8 mouse cellular contexts compared by ENCODE assay signal in genomic region chr2:30238906-30239465, GRCm38 (mm10). TPM values are rescaled to one million over a fixed set of nuclear protein-coding genes. Genes with fewer than 3 reads are reported as not detected.
A peak's percentile ranks its signal among the peaks of the same experiment; 100 is the strongest.
DNase-seq lines count a peak whose midpoint lies in the region; ATAC-seq and TF ChIP-seq lines count a peak whose summit lies in the region.

No protein-coding gene starts in this region.

- TF ChIP-seq POLR2A in small intestine, adult 2 months (IDR thresholded peaks at IDR 0.05; ENCODE audit: low read depth, low read length), result no peak

- H3K27me3 ChIP-seq in lung, embryonic 14.5 days (ENCODE audit: insufficient read depth, low read length), result no peaks in the 10 kb centered on the region
- no peaks in the 10 kb centered on the region for H3K27me3 ChIP-seq in forebrain, embryonic 14.5 days (replicated peaks; ENCODE audit: control insufficient read depth, insufficient read depth, low read length)
- no peaks in the 10 kb centered on the region for H3K27me3 ChIP-seq in limb, embryonic 11.5 days (ENCODE audit: control insufficient read depth, insufficient read depth, low read length)
- no peaks in the 10 kb centered on the region for H3K27me3 ChIP-seq in small intestine, adult 2 months (ENCODE audit: control insufficient read depth, insufficient read depth, low read length)

- no peak for DNase-seq in lung, embryonic 14.5 days
- DNase-seq in lung, postnatal 36 days, result no peak
- DNase-seq in forebrain, embryonic 14.5 days (ENCODE audit: low spot score), result no peak
- no peak for DNase-seq in limb, embryonic 11.5 days (ENCODE audit: low spot score)
- DNase-seq in testis, postnatal 10 days (ENCODE audit: low spot score), result no peak
- DNase-seq in gastrocnemius, adult 18-20 months (ENCODE audit: low spot score), result no peak

- peak overlapping the region; percentile 88 for H3K4me2 ChIP-seq in lung, embryonic 14.5 days
- peak overlapping the region; percentile 76 for H3K4me2 ChIP-seq in forebrain, embryonic 14.5 days (ENCODE audit: low read length)
- H3K4me2 ChIP-seq in limb, embryonic 11.5 days (ENCODE audit: low read depth, severe bottlenecking), result peak overlapping the region; percentile 86

- peak overlapping the region; percentile 18; the same call in 1 of the 2 replicates for H3K27ac ChIP-seq in lung, embryonic 14.5 days (ENCODE audit: low read depth)
- no peak overlapping the region for H3K27ac ChIP-seq in forebrain, embryonic 14.5 days (ENCODE audit: low read depth, low read length)
- H3K27ac ChIP-seq in limb, embryonic 11.5 days (replicated peaks; ENCODE audit: low read depth, low read length), result no peak overlapping the region
- peak overlapping the region; percentile 91 for H3K27ac ChIP-seq in small intestine, adult 2 months (ENCODE audit: insufficient read depth, low read depth, low read length)

- H3K36me3 ChIP-seq in lung, embryonic 14.5 days (ENCODE audit: insufficient read depth), result peaks cover 37% of the 10 kb centered on the region
- peaks cover 38% of the 10 kb centered on the region for H3K36me3 ChIP-seq in forebrain, embryonic 14.5 days (ENCODE audit: control insufficient read depth, insufficient read depth, low read length)
- H3K36me3 ChIP-seq in limb, embryonic 11.5 days (ENCODE audit: control insufficient read depth, insufficient read depth, low read length), result peaks cover 8% of the 10 kb centered on the region; the same call in 1 of the 2 replicates
- peaks cover 21% of the 10 kb centered on the region for H3K36me3 ChIP-seq in small intestine, adult 2 months (ENCODE audit: control insufficient read depth, insufficient read depth, low read length)

- 58% methylated on average over 3 of the region's 3 CpGs for WGBS in lung, embryonic 14.5 days
- WGBS in forebrain, embryonic 14.5 days, result 85% methylated on average over 3 of the region's 3 CpGs
- WGBS in limb, embryonic 11.5 days, result 79% methylated on average over 3 of the region's 3 CpGs
- WGBS in small intestine, adult 2 months, result 39% methylated on average over 3 of the region's 3 CpGs

- H3K9ac ChIP-seq in lung, embryonic 14.5 days, result peak overlapping the region; percentile 72
- H3K9ac ChIP-seq in forebrain, embryonic 14.5 days (ENCODE audit: low read length), result peak overlapping the region; percentile 90
- H3K9ac ChIP-seq in limb, embryonic 11.5 days (ENCODE audit: low read length), result peak overlapping the region; percentile 88; the same call in 1 of the 2 replicates

- peak overlapping the region; percentile 90 for H3K4me3 ChIP-seq in lung, embryonic 14.5 days (ENCODE audit: low read depth, low read length)
- peak overlapping the region; percentile 89 for H3K4me3 ChIP-seq in forebrain, embryonic 14.5 days (ENCODE audit: low read depth, low read length)
- H3K4me3 ChIP-seq in limb, embryonic 11.5 days (ENCODE audit: low read depth, low read length), result peak overlapping the region; percentile 85
- peak overlapping the region; percentile 94 for H3K4me3 ChIP-seq in small intestine, adult 2 months (ENCODE audit: low read depth, low read length)

- no peak for TF ChIP-seq CTCF in lung, embryonic 14.5 days (IDR thresholded peaks at IDR 0.05; ENCODE audit: low read depth)
- no peak for TF ChIP-seq CTCF in small intestine, adult 2 months (IDR thresholded peaks at IDR 0.05; ENCODE audit: extremely low read depth, insufficient read length, insufficient replicate concordance, low read depth, low read length)

- no peaks in the 10 kb centered on the region for H3K9me3 ChIP-seq in lung, embryonic 14.5 days (ENCODE audit: low read depth, low read length)
- no peaks in the 10 kb centered on the region for H3K9me3 ChIP-seq in forebrain, embryonic 14.5 days (replicated peaks; ENCODE audit: control insufficient read depth, low read length)
- no peaks in the 10 kb centered on the region for H3K9me3 ChIP-seq in limb, embryonic 11.5 days (ENCODE audit: control insufficient read depth, low read length)

- no peak for ATAC-seq in lung, embryonic 14.5 days (ENCODE audit: insufficient read depth)
- no peak for ATAC-seq in forebrain, embryonic 14.5 days
- no peak for ATAC-seq in limb, embryonic 11.5 days (ENCODE audit: insufficient number of reproducible peaks, low FRiP score, low TSS enrichment, low read depth)
- no peak for ATAC-seq in erythroid progenitor cell, adult 5-6 weeks (replicated peaks; ENCODE audit: low FRiP score, poor library complexity, severe bottlenecking)

- H3K4me1 ChIP-seq in lung, embryonic 14.5 days (ENCODE audit: insufficient read depth), result peaks cover 14% of the 10 kb centered on the region
- peaks cover 17% of the 10 kb centered on the region for H3K4me1 ChIP-seq in forebrain, embryonic 14.5 days (ENCODE audit: control insufficient read depth, insufficient read depth, low read length)
- H3K4me1 ChIP-seq in limb, embryonic 11.5 days (ENCODE audit: control insufficient read depth, insufficient read depth, low read length), result peaks cover 12% of the 10 kb centered on the region
- H3K4me1 ChIP-seq in small intestine, adult 2 months (ENCODE audit: control insufficient read depth, insufficient read depth, insufficient read length, low read length), result peaks cover 20% of the 10 kb centered on the region

RNA-seq across cellular contexts. Expression of gene Gm28035, which starts 1.4 kb away (rescaled TPM):
- 0.20 and 0.23 TPM in 2 replicates for polyA plus RNA-seq in lung, embryonic 14.5 days (2014; fragmentation: Nextera tagmentation; extraction: Ambion mirVana)
- polyA plus RNA-seq in forebrain, embryonic 14.5 days (2014; fragmentation: Nextera tagmentation; extraction: Ambion mirVana), result 0.34 and 0.56 TPM in 2 replicates
- polyA plus RNA-seq in limb, embryonic 11.5 days (2014; fragmentation: Nextera tagmentation; extraction: Ambion mirVana), result 0.09 TPM in 1 of 2 replicates, not detected in the other
- 3.1 and 6.1 TPM in 2 replicates for polyA plus RNA-seq in small intestine, adult 2 months (2012; rRNA removed)
- total RNA-seq in gastrocnemius, adult 18-20 months (2021), result 1 to 10 TPM in 1 of 2 experiments, under 1 TPM in 1; 0.55 to 1.2 TPM
- total RNA-seq in erythroid progenitor cell, adult 5-6 weeks (2015; ENCODE audit: low replicate concordance), result not detected in 2 replicates
- total RNA-seq in erythroid progenitor cell, adult 5-6 weeks (2017; ENCODE audit: low replicate concordance), result 0.13 TPM in 1 of 2 replicates, not detected in the other

RNA-seq across cellular contexts. Expression of gene Lrrc8a, which starts 1.5 kb away (rescaled TPM):
- 43.9 and 44.4 TPM in 2 replicates for polyA plus RNA-seq in lung, embryonic 14.5 days (2014; fragmentation: Nextera tagmentation; extraction: Ambion mirVana)
- 61.8 and 66.8 TPM in 2 replicates for polyA plus RNA-seq in forebrain, embryonic 14.5 days (2014; fragmentation: Nextera tagmentation; extraction: Ambion mirVana)
- 58.2 and 58.3 TPM in 2 replicates for polyA plus RNA-seq in limb, embryonic 11.5 days (2014; fragmentation: Nextera tagmentation; extraction: Ambion mirVana)
- 17.9 and 27.4 TPM in 2 replicates for polyA plus RNA-seq in small intestine, adult 2 months (2012; rRNA removed)
- total RNA-seq in gastrocnemius, adult 18-20 months (2021), result 10 to 100 TPM; 24.5 to 28.4 TPM
- total RNA-seq in erythroid progenitor cell, adult 5-6 weeks (2015; ENCODE audit: low replicate concordance), result 9.6 and 11.9 TPM in 2 replicates
- 6.9 and 10.7 TPM in 2 replicates for total RNA-seq in erythroid progenitor cell, adult 5-6 weeks (2017; ENCODE audit: low replicate concordance)

RNA-seq across cellular contexts. Expression of gene Phyhd1, which starts 27.0 kb away (rescaled TPM):
- polyA plus RNA-seq in lung, embryonic 14.5 days (2014; fragmentation: Nextera tagmentation; extraction: Ambion mirVana), result 7.1 and 7.3 TPM in 2 replicates
- polyA plus RNA-seq in forebrain, embryonic 14.5 days (2014; fragmentation: Nextera tagmentation; extraction: Ambion mirVana), result 6.3 and 6.6 TPM in 2 replicates
- polyA plus RNA-seq in limb, embryonic 11.5 days (2014; fragmentation: Nextera tagmentation; extraction: Ambion mirVana), result 3.3 and 3.7 TPM in 2 replicates
- 2.4 and 3.8 TPM in 2 replicates for polyA plus RNA-seq in small intestine, adult 2 months (2012; rRNA removed)
- total RNA-seq in gastrocnemius, adult 18-20 months (2021), result 10 to 100 TPM; 10.4 to 18.7 TPM
- 6.1 and 11.3 TPM in 2 replicates for total RNA-seq in erythroid progenitor cell, adult 5-6 weeks (2015; ENCODE audit: low replicate concordance)
- total RNA-seq in erythroid progenitor cell, adult 5-6 weeks (2017; ENCODE audit: low replicate concordance), result 2.8 and 9.6 TPM in 2 replicates

RNA-seq across cellular contexts. Expression of gene Kyat1, which starts 33.3 kb away (rescaled TPM):
- polyA plus RNA-seq in lung, embryonic 14.5 days (2014; fragmentation: Nextera tagmentation; extraction: Ambion mirVana), result 7.6 and 8.7 TPM in 2 replicates
- polyA plus RNA-seq in forebrain, embryonic 14.5 days (2014; fragmentation: Nextera tagmentation; extraction: Ambion mirVana), result 16.5 and 17.7 TPM in 2 replicates
- 6.1 and 7.6 TPM in 2 replicates for polyA plus RNA-seq in limb, embryonic 11.5 days (2014; fragmentation: Nextera tagmentation; extraction: Ambion mirVana)
- 14.9 and 77.0 TPM in 2 replicates for polyA plus RNA-seq in small intestine, adult 2 months (2012; rRNA removed)
- total RNA-seq in gastrocnemius, adult 18-20 months (2021), result 10 to 100 TPM; 25.3 to 26.9 TPM
- total RNA-seq in erythroid progenitor cell, adult 5-6 weeks (2015; ENCODE audit: low replicate concordance), result 3.2 TPM in 1 of 2 replicates, not detected in the other
- 1.8 and 2.3 TPM in 2 replicates for total RNA-seq in erythroid progenitor cell, adult 5-6 weeks (2017; ENCODE audit: low replicate concordance)

RNA-seq across cellular contexts. Expression of gene Gm28038, which starts 41.9 kb away (rescaled TPM):
- polyA plus RNA-seq in lung, embryonic 14.5 days (2014; fragmentation: Nextera tagmentation; extraction: Ambion mirVana), result not detected in 2 replicates
- not detected in 2 replicates for polyA plus RNA-seq in forebrain, embryonic 14.5 days (2014; fragmentation: Nextera tagmentation; extraction: Ambion mirVana)
- polyA plus RNA-seq in limb, embryonic 11.5 days (2014; fragmentation: Nextera tagmentation; extraction: Ambion mirVana), result not detected in 2 replicates
- not detected in 2 replicates for polyA plus RNA-seq in small intestine, adult 2 months (2012; rRNA removed)
- 1 to 10 TPM in 1 of 2 experiments, not detected in 1; 1.1 TPM for total RNA-seq in gastrocnemius, adult 18-20 months (2021)
- not detected in 2 replicates for total RNA-seq in erythroid progenitor cell, adult 5-6 weeks (2015; ENCODE audit: low replicate concordance)
- total RNA-seq in erythroid progenitor cell, adult 5-6 weeks (2017; ENCODE audit: low replicate concordance), result not detected in 2 replicates

Comparison
In these comparisons a context has a peak if more than half of its experiments do, and no peak if none do; other contexts are left out.
1. H3K27ac ChIP-seq: peak in lung, embryonic 14.5 days (single experiment) and small intestine, adult 2 months (single experiment); none in forebrain, embryonic 14.5 days (single experiment) and limb, embryonic 11.5 days (single experiment).
2. Peak in every context shown above with its lines, with median percentiles within 50 percentile points of each other: H3K4me2 ChIP-seq, H3K4me3 ChIP-seq and H3K9ac ChIP-seq.